Mouse (Mus musculus): ENCODE results near the gene Sp6. TPM values are rescaled to one million over a fixed set of nuclear protein-coding genes. Genes with fewer than 3 reads are reported as not detected.

Gene Sp6
- total and polyA plus RNA-seq, 3 experiments, result 10.1 to 65.5 (median 18.4) TPM

- dilution Hi-C loops (cut with MboI; ENCODE audit: extremely low pct_ligation_motif_present, extremely low pct_unique_long_range_greater_than_20kb, low sequenced_read_pairs), result no loop called here
- no peaks in the 10 kb centered on the region for H3K4me1 ChIP-seq (ENCODE audit: control insufficient read depth in 1 of 2, insufficient read depth in 2 of 2)
- no peak overlapping the region for H3K27ac ChIP-seq (ENCODE audit: insufficient read depth, low read depth)
- TF ChIP-seq USF2 (conservative IDR thresholded peaks at IDR 0.05; ENCODE audit: low read depth, low read length), result no peak
- no peak for TF ChIP-seq E2F4 (IDR thresholded peaks at IDR 0.05; ENCODE audit: insufficient replicate concordance, low read depth, low read length)
- TF ChIP-seq USF1 (IDR thresholded peaks at IDR 0.05; ENCODE audit: low read depth, low read length), result no peak
- TF ChIP-seq POLR2A (IDR thresholded peaks at IDR 0.05; ENCODE audit: low read depth, low read length), result no peak
- TF ChIP-seq MYC (IDR thresholded peaks at IDR 0.05; ENCODE audit: low read depth, low read length), result no peak
- TF ChIP-seq ZNF384 (IDR thresholded peaks at IDR 0.05; ENCODE audit: low read depth, low read length), result no peak
- TF ChIP-seq RCOR1 (conservative IDR thresholded peaks at IDR 0.05; ENCODE audit: low read depth, low read length), result no peak
- TF ChIP-seq TBP (conservative IDR thresholded peaks at IDR 0.05; ENCODE audit: low read depth, low read length), result no peak
- no peak for TF ChIP-seq POLR2AphosphoS2 (IDR thresholded peaks at IDR 0.05; ENCODE audit: low read depth, low read length)
- TF ChIP-seq JUN (IDR thresholded peaks at IDR 0.05; ENCODE audit: insufficient read depth, low read depth, low read length), result no peak
- TF ChIP-seq ZMIZ1 (IDR thresholded peaks at IDR 0.05; ENCODE audit: low read depth, low read length), result no peak
- in situ Hi-C loops (cut with MboI; ENCODE audit: low pct_ligation_motif_present, low pct_unique_long_range_greater_than_20kb, low sequenced_read_pairs), result no loop called here
- no peak overlapping the region for H3K9ac ChIP-seq (ENCODE audit: insufficient read depth, low read depth)
- H3K9me3 ChIP-seq (replicated peaks; ENCODE audit: low read length), result no peaks in the 10 kb centered on the region
- H3K36me3 ChIP-seq (replicated peaks in 1 of 2; ENCODE audit: control insufficient read depth in 1 of 2, insufficient read depth in 1 of 2, low read length in 1 of 2), result peaks cover 0 to 16% of the 10 kb centered on the region in 2 experiments
- no peak for DNase-seq (ENCODE audit: extremely low read depth)
- H3K79me2 ChIP-seq (replicated peaks; ENCODE audit: control insufficient read depth, extremely low read depth, insufficient read depth, poor library complexity, severe bottlenecking), result no peaks in the 10 kb centered on the region
- no peaks in the 10 kb centered on the region for H3K27me3 ChIP-seq (replicated peaks)
- no peak overlapping the region for H3K4me3 ChIP-seq (replicated peaks in 1 of 3; ENCODE audit: low read depth in 2 of 3, low read length in 2 of 3, poor library complexity in 1 of 3)
- H3K4me2 ChIP-seq (ENCODE audit: insufficient read depth, low read depth, poor library complexity, severe bottlenecking), result no peak overlapping the region
Observed at GRCm38 (mm10) chr11:97074235-97074634, 61.0 kb downstream of the Sp6 start.

Other genes with a start within 250 kb of the Sp6 start
- 153 and 173 TPM in 2 replicates for gene Snx11, start 235.8 kb upstream of the Sp6 start, total RNA-seq (2012; rRNA removed)
- 244 and 246 TPM in 2 replicates for gene Snx11, start 235.8 kb upstream of the Sp6 start, total RNA-seq (2014; rRNA removed)
- gene Snx11, start 235.8 kb upstream of the Sp6 start, polyA plus RNA-seq (2012; ENCODE audit: insufficient read length, low read depth), result 208 and 217 TPM in 2 replicates
- gene Cbx1, start 224.3 kb upstream of the Sp6 start, total RNA-seq (2012; rRNA removed), result 144 and 163 TPM in 2 replicates
- 115 and 138 TPM in 2 replicates for gene Cbx1, start 224.3 kb upstream of the Sp6 start, total RNA-seq (2014; rRNA removed)
- gene Cbx1, start 224.3 kb upstream of the Sp6 start, polyA plus RNA-seq (2012; ENCODE audit: insufficient read length, low read depth), result 223 and 251 TPM in 2 replicates
- gene Nfe2l1, start 183.4 kb upstream of the Sp6 start, total RNA-seq (2012; rRNA removed), result 113 and 169 TPM in 2 replicates
- 61.1 and 77.7 TPM in 2 replicates for gene Nfe2l1, start 183.4 kb upstream of the Sp6 start, total RNA-seq (2014; rRNA removed)
- gene Nfe2l1, start 183.4 kb upstream of the Sp6 start, polyA plus RNA-seq (2012; ENCODE audit: insufficient read length, low read depth), result 145 and 182 TPM in 2 replicates
- gene Copz2, start 163.5 kb upstream of the Sp6 start, total RNA-seq (2012; rRNA removed), result 1.3 and 4.1 TPM in 2 replicates
- 0.28 and 0.35 TPM in 2 replicates for gene Copz2, start 163.5 kb upstream of the Sp6 start, total RNA-seq (2014; rRNA removed)
- gene Copz2, start 163.5 kb upstream of the Sp6 start, polyA plus RNA-seq (2012; ENCODE audit: insufficient read length, low read depth), result 0.87 and 0.99 TPM in 2 replicates
- 96.3 and 112 TPM in 2 replicates for gene Cdk5rap3, start 96.9 kb upstream of the Sp6 start, total RNA-seq (2012; rRNA removed)
- gene Cdk5rap3, start 96.9 kb upstream of the Sp6 start, total RNA-seq (2014; rRNA removed), result 59.5 and 61.6 TPM in 2 replicates
- 70.3 and 80.0 TPM in 2 replicates for gene Cdk5rap3, start 96.9 kb upstream of the Sp6 start, polyA plus RNA-seq (2012; ENCODE audit: insufficient read length, low read depth)
- 0.08 TPM in 2 replicates for gene Prr15l, start 85.3 kb upstream of the Sp6 start, total RNA-seq (2012; rRNA removed)
- not detected in 2 replicates for gene Prr15l, start 85.3 kb upstream of the Sp6 start, total RNA-seq (2014; rRNA removed)
- gene Prr15l, start 85.3 kb upstream of the Sp6 start, polyA plus RNA-seq (2012; ENCODE audit: insufficient read length, low read depth), result 0.19 and 0.31 TPM in 2 replicates
- gene Pnpo, start 69.4 kb upstream of the Sp6 start, total RNA-seq (2012; rRNA removed), result 38.5 and 42.9 TPM in 2 replicates
- gene Pnpo, start 69.4 kb upstream of the Sp6 start, total RNA-seq (2014; rRNA removed), result 54.3 and 56.2 TPM in 2 replicates
- gene Pnpo, start 69.4 kb upstream of the Sp6 start, polyA plus RNA-seq (2012; ENCODE audit: insufficient read length, low read depth), result 32.5 and 36.3 TPM in 2 replicates
- gene Sp2, start 30.4 kb upstream of the Sp6 start, total RNA-seq (2012; rRNA removed), result 2.1 and 2.8 TPM in 2 replicates
- 1.1 TPM in 2 replicates for gene Sp2, start 30.4 kb upstream of the Sp6 start, total RNA-seq (2014; rRNA removed)
- 15.9 and 21.0 TPM in 2 replicates for gene Sp2, start 30.4 kb upstream of the Sp6 start, polyA plus RNA-seq (2012; ENCODE audit: insufficient read length, low read depth)
- gene Scrn2, start 16.5 kb downstream of the Sp6 start, total RNA-seq (2012; rRNA removed), result 55.8 and 63.9 TPM in 2 replicates
- gene Scrn2, start 16.5 kb downstream of the Sp6 start, total RNA-seq (2014; rRNA removed), result 34.5 and 37.5 TPM in 2 replicates
- 35.2 and 41.1 TPM in 2 replicates for gene Scrn2, start 16.5 kb downstream of the Sp6 start, polyA plus RNA-seq (2012; ENCODE audit: insufficient read length, low read depth)
- 0.38 and 0.46 TPM in 2 replicates for gene Lrrc46, start 28.0 kb downstream of the Sp6 start, total RNA-seq (2012; rRNA removed)
- gene Lrrc46, start 28.0 kb downstream of the Sp6 start, total RNA-seq (2014; rRNA removed), result 0.23 TPM in 1 of 2 replicates, not detected in the other
- 0.91 and 1.0 TPM in 2 replicates for gene Lrrc46, start 28.0 kb downstream of the Sp6 start, polyA plus RNA-seq (2012; ENCODE audit: insufficient read length, low read depth)
- 111 and 119 TPM in 2 replicates for gene Mrpl10, start 28.2 kb downstream of the Sp6 start, total RNA-seq (2012; rRNA removed)
- 93.2 and 104 TPM in 2 replicates for gene Mrpl10, start 28.2 kb downstream of the Sp6 start, total RNA-seq (2014; rRNA removed)
- 110 and 132 TPM in 2 replicates for gene Mrpl10, start 28.2 kb downstream of the Sp6 start, polyA plus RNA-seq (2012; ENCODE audit: insufficient read length, low read depth)
- 14.2 and 17.6 TPM in 2 replicates for gene Osbpl7, start 37.2 kb downstream of the Sp6 start, total RNA-seq (2012; rRNA removed)
- gene Osbpl7, start 37.2 kb downstream of the Sp6 start, total RNA-seq (2014; rRNA removed), result 6.6 and 7.4 TPM in 2 replicates
- 22.1 and 24.4 TPM in 2 replicates for gene Osbpl7, start 37.2 kb downstream of the Sp6 start, polyA plus RNA-seq (2012; ENCODE audit: insufficient read length, low read depth)
- 0.08 TPM in 2 replicates for gene Tbx21, start 101.9 kb downstream of the Sp6 start, total RNA-seq (2012; rRNA removed)
- gene Tbx21, start 101.9 kb downstream of the Sp6 start, total RNA-seq (2014; rRNA removed), result not detected in 2 replicates
- 0.09 TPM in 1 of 2 replicates, not detected in the other for gene Tbx21, start 101.9 kb downstream of the Sp6 start, polyA plus RNA-seq (2012; ENCODE audit: insufficient read length, low read depth)
- gene Tbkbp1, start 138.1 kb downstream of the Sp6 start, total RNA-seq (2012; rRNA removed), result 2.1 and 3.1 TPM in 2 replicates
- gene Tbkbp1, start 138.1 kb downstream of the Sp6 start, total RNA-seq (2014; rRNA removed), result 0.44 and 1.2 TPM in 2 replicates
- gene Tbkbp1, start 138.1 kb downstream of the Sp6 start, polyA plus RNA-seq (2012; ENCODE audit: insufficient read length, low read depth), result 5.2 and 5.7 TPM in 2 replicates
- gene Kpnb1, start 174.5 kb downstream of the Sp6 start, total RNA-seq (2012; rRNA removed), result 194 and 264 TPM in 2 replicates
- 234 and 260 TPM in 2 replicates for gene Kpnb1, start 174.5 kb downstream of the Sp6 start, total RNA-seq (2014; rRNA removed)
- 411 and 465 TPM in 2 replicates for gene Kpnb1, start 174.5 kb downstream of the Sp6 start, polyA plus RNA-seq (2012; ENCODE audit: insufficient read length, low read depth)